Mouse (Mus musculus): Measurements from ENCODE around the gene Irs2. TPM values are rescaled to one million over a fixed set of nuclear protein-coding genes. Genes with fewer than 3 reads are reported as not detected.

The Irs2 gene
- total and polyA plus RNA-seq, 2 experiments, result 4.8 to 8.6 TPM

- TF ChIP-seq CTCF (IDR thresholded peaks at IDR 0.05; ENCODE audit: low read depth, low read length), result no peak
- no peak for TF ChIP-seq POLR2A (IDR thresholded peaks at IDR 0.05; ENCODE audit: extremely low read depth, insufficient read depth, low read length)
- 58% methylated on average over 2 of the region's 2 CpGs for WGBS
- Histone ChIP-seq H3K4me3 (ENCODE audit: insufficient read depth, low read depth, low read length) (no peak overlapping the region), H3K27me3 (ENCODE audit: control insufficient read depth, insufficient read depth, low read length) (no peaks in the 10 kb centered on the region), H3K27ac (replicated peaks; ENCODE audit: insufficient read depth, low read depth, low read length) (no peak overlapping the region), H3K36me3 (ENCODE audit: control insufficient read depth, insufficient read depth, low read length) (peaks cover 6% of the 10 kb centered on the region; the same call in 1 of the 2 replicates), H3K9ac (ENCODE audit: low read depth, low read length) (no peak overlapping the region), H3K4me1 (ENCODE audit: control insufficient read depth, insufficient read depth, low read length) (peaks cover 4% of the 10 kb centered on the region), H3K79me2 (ENCODE audit: control insufficient read depth, insufficient read depth, low read length) (peaks cover 35% of the 10 kb centered on the region)
- no peak for DNase-seq (ENCODE audit: extremely low read depth, low read depth, low spot score)
Measured at GRCm38 (mm10) chr8:10995756-10996155, 12.5 kb downstream of the Irs2 start.

GRCm38 (mm10) chr8:10994390-10994954 is 13.8 kb downstream of the Irs2 start:
- Histone ChIP-seq H3K9ac (ENCODE audit: low read depth, low read length) (no peak overlapping the region), H3K36me3 (ENCODE audit: control insufficient read depth, insufficient read depth, low read length) (peaks cover 6% of the 10 kb centered on the region; the same call in 1 of the 2 replicates), H3K4me3 (ENCODE audit: insufficient read depth, low read depth, low read length) (no peak overlapping the region), H3K79me2 (ENCODE audit: control insufficient read depth, insufficient read depth, low read length) (peaks cover 33% of the 10 kb centered on the region), H3K4me1 (ENCODE audit: control insufficient read depth, insufficient read depth, low read length) (peaks cover 4% of the 10 kb centered on the region), H3K27ac (replicated peaks; ENCODE audit: insufficient read depth, low read depth, low read length) (no peak overlapping the region), H3K27me3 (ENCODE audit: control insufficient read depth, insufficient read depth, low read length) (no peaks in the 10 kb centered on the region)
- 87% methylated on average over 6 of the region's 6 CpGs for WGBS
- DNase-seq (ENCODE audit: extremely low read depth, low read depth, low spot score), result no peak
- TF ChIP-seq POLR2A (IDR thresholded peaks at IDR 0.05; ENCODE audit: extremely low read depth, insufficient read depth, low read length) (no peak), CTCF (IDR thresholded peaks at IDR 0.05; ENCODE audit: low read depth, low read length) (no peak)

GRCm38 (mm10) chr8:10993582-10994216 is 14.6 kb downstream of the Irs2 start:
- peaks cover 33% of the 10 kb centered on the region for H3K79me2 ChIP-seq (ENCODE audit: control insufficient read depth, insufficient read depth, low read length)
- 93% methylated on average over 10 of the region's 10 CpGs for WGBS
- no peaks in the 10 kb centered on the region for H3K27me3 ChIP-seq (ENCODE audit: control insufficient read depth, insufficient read depth, low read length)
- H3K27ac ChIP-seq (replicated peaks; ENCODE audit: insufficient read depth, low read depth, low read length), result no peak overlapping the region
- no peak for DNase-seq (ENCODE audit: extremely low read depth, low read depth, low spot score)
- no peak overlapping the region for H3K4me3 ChIP-seq (ENCODE audit: insufficient read depth, low read depth, low read length)
- no peak overlapping the region for H3K9ac ChIP-seq (ENCODE audit: low read depth, low read length)
- H3K36me3 ChIP-seq (ENCODE audit: control insufficient read depth, insufficient read depth, low read length), result peaks cover 6% of the 10 kb centered on the region; the same call in 1 of the 2 replicates
- no peak for TF ChIP-seq POLR2A (IDR thresholded peaks at IDR 0.05; ENCODE audit: extremely low read depth, insufficient read depth, low read length)
- TF ChIP-seq CTCF (IDR thresholded peaks at IDR 0.05; ENCODE audit: low read depth, low read length), result no peak
- peaks cover 4% of the 10 kb centered on the region for H3K4me1 ChIP-seq (ENCODE audit: control insufficient read depth, insufficient read depth, low read length)

- Histone ChIP-seq H3K27me3 (ENCODE audit: control insufficient read depth, insufficient read depth, low read length) (no peaks in the 10 kb centered on the region), H3K9ac (ENCODE audit: low read depth, low read length) (no peak overlapping the region), H3K4me3 (ENCODE audit: insufficient read depth, low read depth, low read length) (no peak overlapping the region), H3K36me3 (ENCODE audit: control insufficient read depth, insufficient read depth, low read length) (peaks cover 12% of the 10 kb centered on the region; the same call in 1 of the 2 replicates), H3K79me2 (ENCODE audit: control insufficient read depth, insufficient read depth, low read length) (peaks cover 33% of the 10 kb centered on the region), H3K27ac (replicated peaks; ENCODE audit: insufficient read depth, low read depth, low read length) (no peak overlapping the region), H3K4me1 (ENCODE audit: control insufficient read depth, insufficient read depth, low read length) (peaks cover 2% of the 10 kb centered on the region; the same call in 1 of the 2 replicates)
- TF ChIP-seq POLR2A (IDR thresholded peaks at IDR 0.05; ENCODE audit: extremely low read depth, insufficient read depth, low read length) (no peak), CTCF (IDR thresholded peaks at IDR 0.05; ENCODE audit: low read depth, low read length) (no peak)
- no peak for DNase-seq (ENCODE audit: extremely low read depth, low read depth, low spot score)
- WGBS, result 79% methylated on average over 8 of the region's 8 CpGs
Measured at GRCm38 (mm10) chr8:10992081-10992480, 16.2 kb downstream of the Irs2 start.

- no peaks in the 10 kb centered on the region for H3K27me3 ChIP-seq (ENCODE audit: control insufficient read depth, insufficient read depth, low read length)
- H3K4me3 ChIP-seq (ENCODE audit: insufficient read depth, low read depth, low read length), result no peak overlapping the region
- H3K79me2 ChIP-seq (ENCODE audit: control insufficient read depth, insufficient read depth, low read length), result peaks cover 28% of the 10 kb centered on the region
- H3K4me1 ChIP-seq (ENCODE audit: control insufficient read depth, insufficient read depth, low read length), result peaks cover 2% of the 10 kb centered on the region; the same call in 1 of the 2 replicates
- H3K36me3 ChIP-seq (ENCODE audit: control insufficient read depth, insufficient read depth, low read length), result peaks cover 18% of the 10 kb centered on the region; the same call in 1 of the 2 replicates
- DNase-seq (ENCODE audit: extremely low read depth, low read depth, low spot score), result no peak
- H3K27ac ChIP-seq (replicated peaks; ENCODE audit: insufficient read depth, low read depth, low read length), result no peak overlapping the region
- H3K9ac ChIP-seq (ENCODE audit: low read depth, low read length), result no peak overlapping the region
- 83% methylated on average over 2 of the region's 2 CpGs for WGBS
- no peak for TF ChIP-seq CTCF (IDR thresholded peaks at IDR 0.05; ENCODE audit: low read depth, low read length)
Measured at GRCm38 (mm10) chr8:10991323-10991722, 16.9 kb downstream of the Irs2 start.
